Comparison of ENCODE assay signal across 8 mouse cellular contexts in genomic region chr1:72869681-72870614, GRCm38 (mm10). TPM values are rescaled to one million over a fixed set of nuclear protein-coding genes. Genes with fewer than 3 reads are reported as not detected.
DNase-seq lines count a peak whose midpoint lies in the region; ATAC-seq and TF ChIP-seq lines count a peak whose summit lies in the region.

No protein-coding gene starts in this region.

- ATAC-seq in frontal cortex, adult (ENCODE audit: low TSS enrichment): peak; percentile 8; the same call in 1 of the 2 replicates
- peak; percentile 54 to 65 for ATAC-seq in hematopoietic stem cell, adult 5-6 weeks (replicated peaks in 1 of 2; ENCODE audit: insufficient read depth in 1 of 2, low FRiP score in 2 of 2, low TSS enrichment in 1 of 2, low read depth in 1 of 2, poor library complexity in 2 of 2, severe bottlenecking in 2 of 2)

- TF ChIP-seq CTCF in MEL (IDR thresholded peaks at IDR 0.05 in 2 of 3, conservative IDR thresholded peaks at IDR 0.05 in 1 of 3; ENCODE audit: control insufficient read depth in 1 of 3, insufficient read depth in 1 of 3, low read depth in 2 of 3, low read length in 3 of 3, poor library complexity in 1 of 3, severe bottlenecking in 1 of 3): no peak
- TF ChIP-seq CTCF in cerebellum, adult 2 months (IDR thresholded peaks at IDR 0.05; ENCODE audit: borderline replicate concordance, insufficient read depth, low read depth, low read length): no peak

- H3K79me2 ChIP-seq in MEL (ENCODE audit: control insufficient read depth, insufficient read depth, low read length, poor library complexity): no peaks in the 10 kb centered on the region

- H3K36me3 ChIP-seq in MEL (ENCODE audit: control insufficient read depth in 1 of 2, insufficient read depth in 2 of 2, low read length in 2 of 2): peaks cover 0 to 18% of the 10 kb centered on the region in 2 experiments; a peak in 2 of 4 replicates

- TF ChIP-seq RAD21 in MEL (IDR thresholded peaks at IDR 0.05; ENCODE audit: low read depth, low read length): no peak

- TF ChIP-seq EP300 in MEL (IDR thresholded peaks at IDR 0.05; ENCODE audit: low read depth in 1 of 2, low read length in 2 of 2): no peak

- 8% methylated on average over 22 of the region's 22 CpGs for WGBS in cerebellum, adult 2 months

- H3K27me3 ChIP-seq in MEL (ENCODE audit: control insufficient read depth in 1 of 2, insufficient read depth in 2 of 2, low read length in 2 of 2): no peaks in the 10 kb centered on the region
- H3K27me3 ChIP-seq in cerebellum, adult 2 months (ENCODE audit: control insufficient read depth, insufficient read depth, low read length): no peaks in the 10 kb centered on the region

- H3K9ac ChIP-seq in MEL (ENCODE audit: control insufficient read depth, low read depth, low read length, poor library complexity, severe bottlenecking): peak overlapping the region; percentile 55

- peak; percentile 93 for DNase-seq in MEL (ENCODE audit: low read depth, low spot score)
- peak; percentile 73 to 75 for DNase-seq in cerebellum, adult 2 months
- DNase-seq in layer of hippocampus, adult 9-11 months: peak; percentile 56
- DNase-seq in lung, postnatal 14 days: peak; percentile 70
- DNase-seq in right cerebral cortex, adult 18-20 months: peak; percentile 75
- DNase-seq in urinary bladder, postnatal 25 days (ENCODE audit: low spot score): peak; percentile 70

- TF ChIP-seq POLR2A in MEL (IDR thresholded peaks at IDR 0.05; ENCODE audit: control insufficient read depth in 1 of 2, insufficient read depth in 1 of 2, low read depth in 1 of 2, low read length in 2 of 2, poor library complexity in 1 of 2): peak; percentile 40 to 66; a peak in 2 of 4 replicates
- TF ChIP-seq POLR2A in cerebellum, adult 2 months (IDR thresholded peaks at IDR 0.05; ENCODE audit: borderline replicate concordance, insufficient read depth, low read length): no peak

- H3K9me3 ChIP-seq in MEL (replicated peaks; ENCODE audit: insufficient read depth, low read length): no peaks in the 10 kb centered on the region

- peaks cover 16 to 19% of the 10 kb centered on the region in 2 experiments for H3K4me1 ChIP-seq in MEL (ENCODE audit: control insufficient read depth in 1 of 2, insufficient read depth in 2 of 2, low read length in 2 of 2)
- H3K4me1 ChIP-seq in cerebellum, adult 2 months (ENCODE audit: control insufficient read depth, insufficient read depth, low read length): peaks cover 9% of the 10 kb centered on the region

- peak overlapping the region; percentile 66 to 76 for H3K4me3 ChIP-seq in MEL (ENCODE audit: control insufficient read depth in 1 of 2, insufficient read depth in 1 of 2, low read depth in 2 of 2, low read length in 2 of 2)
- peak overlapping the region; percentile 94 for H3K4me3 ChIP-seq in cerebellum, adult 2 months (replicated peaks; ENCODE audit: insufficient read depth, low read depth, low read length)

- H3K27ac ChIP-seq in MEL (ENCODE audit: control insufficient read depth, low read depth, low read length): peak overlapping the region; percentile 62
- H3K27ac ChIP-seq in cerebellum, adult 2 months (ENCODE audit: insufficient read depth, low read length): peak overlapping the region; percentile 21; the same call in 1 of the 2 replicates

TF ChIP-seq in MEL, 35 proteins besides CTCF, POLR2A, EP300 and RAD21:
- TF ChIP-seq MAX (IDR thresholded peaks at IDR 0.05; ENCODE audit: low read length): no peak
- no peak for TF ChIP-seq USF2 (IDR thresholded peaks at IDR 0.05; ENCODE audit: borderline replicate concordance in 1 of 2, insufficient read depth in 1 of 2, low read depth in 1 of 2, low read length in 2 of 2)
- peak; percentile 88 for TF ChIP-seq MAFK (IDR thresholded peaks at IDR 0.05; ENCODE audit: borderline replicate concordance, low read depth, low read length)
- TF ChIP-seq JUND (IDR thresholded peaks at IDR 0.05; ENCODE audit: low read depth, low read length): no peak
- no peak for TF ChIP-seq E2F4 (IDR thresholded peaks at IDR 0.05; ENCODE audit: borderline replicate concordance, low read depth, low read length)
- no peak for TF ChIP-seq SMC3 (IDR thresholded peaks at IDR 0.05; ENCODE audit: low read depth, low read length)
- no peak for TF ChIP-seq UBTF (IDR thresholded peaks at IDR 0.05; ENCODE audit: borderline replicate concordance, insufficient read depth, low read depth, low read length)
- no peak for TF ChIP-seq KAT2A (conservative IDR thresholded peaks at IDR 0.05; ENCODE audit: low read depth, low read length)
- peak; percentile 38; the same call in 1 of the 2 replicates for TF ChIP-seq BHLHE40 (IDR thresholded peaks at IDR 0.05; ENCODE audit: borderline replicate concordance, low read depth, low read length)
- no peak for TF ChIP-seq MEF2A (IDR thresholded peaks at IDR 0.05; ENCODE audit: extremely low read depth, insufficient replicate concordance, low read depth, low read length, poor library complexity, severe bottlenecking)
- TF ChIP-seq RCOR1 (IDR thresholded peaks at IDR 0.05; ENCODE audit: low read depth, low read length): 0 out of 2 replicates have a peak, but pooled peaks have one; percentile 10
- TF ChIP-seq SIN3A (IDR thresholded peaks at IDR 0.05; ENCODE audit: low read length): no peak; the same call in 1 of the 2 replicates
- peak; percentile 58 for TF ChIP-seq NELFE (IDR thresholded peaks at IDR 0.05; ENCODE audit: low read depth, low read length)
- TF ChIP-seq NRF1 (IDR thresholded peaks at IDR 0.05; ENCODE audit: insufficient read depth, low read depth, low read length, poor library complexity, severe bottlenecking): no peak
- TF ChIP-seq MYC (IDR thresholded peaks at IDR 0.05; ENCODE audit: low read depth, low read length): no peak
- no peak for TF ChIP-seq ZKSCAN1 (IDR thresholded peaks at IDR 0.05; ENCODE audit: low read depth, low read length)
- TF ChIP-seq CHD1 (IDR thresholded peaks at IDR 0.05; ENCODE audit: low read depth, low read length): no peak
- no peak for TF ChIP-seq HCFC1 (IDR thresholded peaks at IDR 0.05; ENCODE audit: low read depth, low read length)
- TF ChIP-seq MXI1 (IDR thresholded peaks at IDR 0.05; ENCODE audit: low read depth, low read length): peak; percentile 47
- TF ChIP-seq CHD2 (IDR thresholded peaks at IDR 0.05; ENCODE audit: low read length): no peak
- peak; percentile 45; the same call in 1 of the 2 replicates for TF ChIP-seq ZMIZ1 (IDR thresholded peaks at IDR 0.05; ENCODE audit: low read depth, low read length)
- 0 out of 2 replicates have a peak, but pooled peaks have one; percentile 16 for TF ChIP-seq GABPA (IDR thresholded peaks at IDR 0.05; ENCODE audit: low read depth, low read length)
- no peak for TF ChIP-seq POLR2AphosphoS2 (IDR thresholded peaks at IDR 0.05; ENCODE audit: low read length)
- no peak for TF ChIP-seq ZC3H11A (IDR thresholded peaks at IDR 0.05; ENCODE audit: low read depth, low read length)
- no peak for TF ChIP-seq TAL1 (IDR thresholded peaks at IDR 0.05; ENCODE audit: low read length)
- TF ChIP-seq MAZ (IDR thresholded peaks at IDR 0.05; ENCODE audit: low read depth, low read length): no peak; the same call in 1 of the 2 replicates
- TF ChIP-seq POLR2AphosphoS5 (IDR thresholded peaks at IDR 0.05; ENCODE audit: borderline replicate concordance, low read depth, low read length): no peak
- peak; percentile 31; the same call in 1 of the 2 replicates for TF ChIP-seq USF1 (IDR thresholded peaks at IDR 0.05; ENCODE audit: low read depth, low read length)
- TF ChIP-seq ETS1 (IDR thresholded peaks at IDR 0.05; ENCODE audit: low read depth, low read length): peak; percentile 30; the same call in 1 of the 2 replicates
- TF ChIP-seq TBP (IDR thresholded peaks at IDR 0.05; ENCODE audit: low read depth, low read length): no peak
- peak; percentile 36; the same call in 1 of the 2 replicates for TF ChIP-seq TCF12 (IDR thresholded peaks at IDR 0.05; ENCODE audit: low read depth, low read length)
- peak; percentile 80 for TF ChIP-seq ZNF384 (IDR thresholded peaks at IDR 0.05; ENCODE audit: low read depth, low read length)
- no peak for TF ChIP-seq MYB (IDR thresholded peaks at IDR 0.05; ENCODE audit: low read depth, low read length)
- peak; percentile 70 for TF ChIP-seq ELF1 (IDR thresholded peaks at IDR 0.05; ENCODE audit: low read depth, low read length)
- TF ChIP-seq GATA1 (IDR thresholded peaks at IDR 0.05; ENCODE audit: low read depth, low read length): no peak

RNA-seq across cellular contexts. Expression of gene Igfbp5, which starts 4.7 kb away (rescaled TPM):
- 0.03 TPM in 1 of 2 replicates, not detected in the other for total RNA-seq in MEL (2012; rRNA removed)
- under 1 TPM in 1 of 2 experiments, not detected in 1; 0.03 TPM for polyA plus RNA-seq in MEL (2012; ENCODE audit: insufficient read depth in 1 of 2, insufficient read length in 2 of 2, low read depth in 1 of 2, low replicate concordance in 2 of 2, missing spikeins in 1 of 2)
- polyA plus RNA-seq in cerebellum, adult 2 months (2012; rRNA removed): 63.0 and 81.6 TPM in 2 replicates
- total RNA-seq in hematopoietic stem cell, adult 5-6 weeks (2017): 0.30 and 0.69 TPM in 2 replicates

RNA-seq across cellular contexts. Expression of gene Igfbp2, which starts 45.6 kb away (rescaled TPM):
- total RNA-seq in MEL (2012; rRNA removed): not detected in 2 replicates
- polyA plus RNA-seq in MEL (2012; ENCODE audit: insufficient read depth in 1 of 2, insufficient read length in 2 of 2, low read depth in 1 of 2, low replicate concordance in 2 of 2, missing spikeins in 1 of 2): not detected
- 63.0 and 78.5 TPM in 2 replicates for polyA plus RNA-seq in cerebellum, adult 2 months (2012; rRNA removed)
- total RNA-seq in hematopoietic stem cell, adult 5-6 weeks (2017): not detected in 2 replicates

Comparison
In these comparisons a context has a peak if more than half of its experiments do, and no peak if none do; other contexts are left out.
1. Peak in every context shown above with its lines: DNase-seq, ATAC-seq, H3K4me3 ChIP-seq and H3K27ac ChIP-seq.